Mouse (Mus musculus): ENCODE results near the gene Il16.
"Not testable (repeated sequence)": the region's sequence is repeated elsewhere in the genome, so short reads cannot be mapped to it uniquely, and the experiment has no call there.

Gene Il16

DNA sequence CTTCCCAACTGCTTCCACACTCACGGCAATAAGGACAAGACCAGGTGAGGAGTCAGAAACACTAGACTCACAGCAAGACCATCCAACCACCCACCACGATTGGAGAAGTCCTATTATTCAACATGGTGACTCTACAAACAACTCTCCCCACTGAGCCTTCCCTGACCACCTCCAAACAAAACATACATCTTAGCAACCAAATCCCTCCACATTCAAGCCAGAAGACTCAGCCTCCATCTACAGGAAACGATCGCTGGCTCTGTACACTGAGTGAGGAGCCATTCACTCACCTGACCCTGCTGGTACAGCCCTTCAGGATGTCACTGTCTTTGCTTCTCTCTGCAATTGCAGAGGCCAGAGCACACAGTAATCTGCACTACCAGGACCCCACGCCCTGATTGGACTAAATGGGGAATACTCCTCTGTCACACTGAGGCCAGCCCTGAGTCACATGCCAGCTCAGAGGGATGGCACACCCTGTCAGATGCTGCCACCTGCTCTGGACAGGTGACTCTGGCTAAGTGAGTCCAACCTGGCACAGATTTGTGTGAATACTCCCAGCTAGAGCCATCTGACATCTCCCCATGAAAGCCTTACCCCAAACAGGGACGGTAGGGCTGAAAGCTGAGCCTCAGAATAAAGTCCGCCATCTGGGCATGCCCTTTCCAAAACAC, 10.3 kb downstream of the Il16 start:
- no peak for DNase-seq (ENCODE audit: low spot score in 2 of 2)

- no peak for DNase-seq (ENCODE audit: low spot score in 2 of 2)
These were observed 10.8 kb downstream of the Il16 start for GRCm38 (mm10) chr7:83734671-83735082.

DNA sequence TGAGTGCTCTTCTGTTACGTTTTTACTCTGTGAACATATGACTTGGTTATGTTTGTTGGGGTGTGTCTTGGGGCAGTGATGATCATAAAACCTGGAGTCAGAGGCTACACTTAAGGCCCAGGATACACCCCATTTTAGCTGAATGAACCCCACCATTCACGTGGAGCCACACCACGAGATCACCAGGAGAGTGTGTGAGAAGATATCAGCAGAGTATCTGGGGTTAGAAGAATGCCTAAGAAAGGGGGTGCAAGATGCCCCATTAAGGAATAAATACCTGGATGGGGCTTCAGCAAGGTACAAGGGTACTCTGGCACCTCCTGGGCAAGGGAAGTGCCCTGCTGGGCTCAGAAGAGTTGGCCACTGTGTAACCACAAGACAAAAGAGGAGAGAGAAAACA, 11.3 kb downstream of the Il16 start:
- DNase-seq (ENCODE audit: low spot score in 2 of 2), result no peak

DNA sequence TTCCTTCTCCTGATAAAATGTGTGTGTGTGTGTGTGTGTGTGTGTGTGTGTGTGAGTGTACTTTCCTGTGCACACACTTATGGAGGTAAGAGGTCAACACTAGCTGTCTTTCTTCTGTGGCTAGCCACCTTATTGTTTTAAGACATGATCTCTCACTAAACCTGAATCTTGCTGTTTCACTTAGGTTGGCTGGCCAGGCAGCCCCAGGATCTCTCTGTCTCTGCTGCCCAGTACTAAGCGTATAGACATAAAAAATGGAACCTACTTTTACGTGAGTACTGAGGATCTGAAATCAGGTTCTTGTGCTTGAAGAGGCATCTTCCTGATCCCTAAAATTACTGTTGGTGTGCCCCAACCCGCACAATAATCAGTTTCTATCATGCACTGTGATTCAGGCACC, 12.7 kb downstream of the Il16 start:
- no peak for DNase-seq (ENCODE audit: low spot score in 2 of 2)

GRCm38 (mm10) chr7:83731961-83732666, 13.4 kb downstream of the Il16 start:
- no peak for DNase-seq (ENCODE audit: low spot score in 2 of 2)

GRCm38 (mm10) chr7:83731297-83731696, 14.2 kb downstream of the Il16 start:
- DNase-seq (ENCODE audit: low spot score in 2 of 2), result no peak

DNA sequence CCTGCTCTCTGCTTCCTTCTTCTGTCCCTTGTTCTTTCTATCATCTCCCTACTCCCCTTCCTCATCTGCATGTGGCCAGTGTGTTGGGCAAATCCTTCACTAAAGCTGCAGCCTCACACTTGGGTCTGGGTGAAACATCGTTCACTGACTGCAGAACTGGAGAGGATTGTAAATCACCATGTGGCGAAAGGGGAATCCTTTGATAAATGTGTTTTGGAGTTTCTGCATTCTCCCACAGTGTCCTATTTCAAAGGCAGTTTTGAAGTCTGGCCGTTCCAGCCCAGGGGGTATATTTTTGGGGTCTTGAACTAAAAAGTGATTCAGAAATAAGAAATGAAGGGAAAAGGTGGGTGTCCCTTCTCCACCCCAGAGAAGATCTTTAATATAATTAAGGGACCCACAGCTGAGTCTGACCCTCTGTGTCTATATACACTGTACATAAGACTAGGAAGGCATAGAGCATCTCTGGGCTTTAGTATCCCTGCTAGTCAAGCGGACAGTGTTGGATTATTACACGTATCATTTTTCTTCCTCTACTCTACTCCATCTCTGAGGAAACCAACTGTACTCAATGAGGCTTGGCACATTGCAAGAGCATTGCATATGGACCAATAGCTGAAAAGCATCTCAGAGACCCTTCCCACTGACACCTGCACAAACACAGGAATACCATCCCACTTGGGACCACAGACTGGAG, 18.4 kb downstream of the Il16 start:
- DNase-seq (ENCODE audit: low spot score in 2 of 2), result no peak

- no peak for DNase-seq (ENCODE audit: low spot score in 2 of 2)
These were observed 19.7 kb downstream of the Il16 start for GRCm38 (mm10) chr7:83725801-83726200.

GRCm38 (mm10) chr7:83724541-83724940, 21.0 kb downstream of the Il16 start:
- no peak for DNase-seq (ENCODE audit: low spot score in 2 of 2)

DNA sequence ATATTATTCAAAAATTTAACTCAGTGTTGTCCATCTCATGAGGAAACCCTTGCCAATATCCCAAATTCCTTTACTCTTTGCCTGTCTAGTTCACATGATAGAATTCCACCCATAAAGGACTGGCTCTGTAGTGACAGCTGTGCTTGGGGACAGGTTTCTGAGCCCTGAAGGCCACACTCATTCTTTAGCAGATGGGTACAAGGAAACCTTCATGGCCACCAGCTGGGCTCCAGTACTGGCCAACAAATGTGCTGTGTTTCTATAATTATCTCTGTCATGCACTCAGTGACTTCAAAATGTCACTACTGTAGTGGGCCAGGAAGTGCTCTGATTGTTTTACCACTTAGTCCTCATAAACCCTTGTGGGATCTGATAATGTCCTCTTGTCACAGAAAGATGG, 21.6 kb downstream of the Il16 start:
- no peak for DNase-seq (ENCODE audit: low spot score in 2 of 2)

DNA sequence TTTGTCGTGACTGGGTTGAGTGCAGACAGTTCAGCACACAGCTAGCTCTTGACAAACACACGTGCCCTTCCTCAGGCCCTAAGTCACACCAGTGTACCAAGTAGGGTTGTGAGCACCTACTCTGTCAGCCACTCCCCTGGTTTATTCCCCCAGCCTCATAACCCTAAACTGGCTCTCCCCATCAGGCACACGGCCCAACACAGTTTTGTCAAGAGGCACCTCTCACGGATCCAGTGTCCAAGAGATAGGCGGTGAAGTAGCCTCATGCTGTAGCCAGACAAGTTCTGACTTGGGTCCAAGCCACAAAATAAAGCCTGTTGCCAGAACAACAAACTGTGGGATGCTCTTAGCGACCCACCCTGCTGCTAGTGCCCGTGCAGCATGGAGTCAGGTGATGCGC, 22.3 kb downstream of the Il16 start:
- no peak for DNase-seq (ENCODE audit: low spot score in 2 of 2)

DNA sequence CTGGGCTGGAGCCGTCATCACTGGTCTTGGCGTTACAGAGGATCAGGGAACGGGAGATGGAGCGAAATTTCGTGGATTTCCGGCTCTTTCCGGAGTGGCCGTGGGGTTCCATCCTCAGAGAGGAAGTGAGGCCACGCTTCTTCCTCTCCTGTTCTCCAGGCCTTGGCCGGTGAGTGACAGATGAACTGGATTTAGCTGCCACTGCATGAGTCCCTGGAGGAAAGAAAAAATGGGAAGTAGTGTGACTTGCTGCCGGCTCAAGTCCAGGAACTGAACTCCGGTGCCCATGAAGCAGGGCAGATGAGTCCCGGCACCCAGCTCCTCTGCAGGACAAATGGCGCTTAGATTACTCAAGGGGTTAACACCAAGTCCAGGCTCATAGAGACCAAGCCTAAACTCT, 23.0 kb downstream of the Il16 start:
- DNase-seq (ENCODE audit: low spot score in 2 of 2), result no peak

- no peak for DNase-seq (ENCODE audit: low spot score in 2 of 2)
These were observed 25.3 kb downstream of the Il16 start for GRCm38 (mm10) chr7:83720231-83720630.

DNA sequence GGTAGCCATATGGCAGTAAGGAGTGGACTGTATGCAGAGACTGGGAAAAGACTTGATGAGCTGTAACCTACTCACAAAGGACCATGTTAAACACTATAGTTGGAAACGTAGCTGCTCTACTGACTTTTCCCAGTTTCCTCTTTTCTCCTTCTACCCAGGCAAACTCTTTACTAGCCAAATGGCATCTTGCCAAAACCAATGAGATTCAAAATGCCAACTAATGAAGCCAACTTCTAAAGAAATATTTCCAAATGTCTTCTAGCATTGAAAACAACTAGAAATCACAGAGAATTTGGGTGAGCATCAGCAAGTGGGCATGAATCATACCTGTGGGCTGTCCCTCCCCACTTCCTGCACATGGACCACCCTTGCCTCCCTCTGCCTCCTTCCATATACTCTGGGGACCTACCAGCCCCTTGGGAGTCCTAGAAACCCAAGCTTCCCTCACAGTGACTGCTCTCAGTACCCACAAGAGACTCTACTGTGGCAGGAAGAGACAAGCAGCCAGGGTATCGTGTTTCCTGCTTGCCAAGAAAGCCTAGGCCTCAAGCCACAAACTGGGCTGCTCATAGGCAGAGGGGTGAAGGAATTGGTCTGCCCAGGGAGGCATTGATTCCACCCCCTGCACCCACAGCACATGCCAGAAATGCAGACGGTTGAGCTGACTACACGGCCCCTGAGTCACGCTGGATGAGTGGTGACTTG, 28.4 kb downstream of the Il16 start:
- DNase-seq (ENCODE audit: low spot score in 2 of 2), result no peak

DNA sequence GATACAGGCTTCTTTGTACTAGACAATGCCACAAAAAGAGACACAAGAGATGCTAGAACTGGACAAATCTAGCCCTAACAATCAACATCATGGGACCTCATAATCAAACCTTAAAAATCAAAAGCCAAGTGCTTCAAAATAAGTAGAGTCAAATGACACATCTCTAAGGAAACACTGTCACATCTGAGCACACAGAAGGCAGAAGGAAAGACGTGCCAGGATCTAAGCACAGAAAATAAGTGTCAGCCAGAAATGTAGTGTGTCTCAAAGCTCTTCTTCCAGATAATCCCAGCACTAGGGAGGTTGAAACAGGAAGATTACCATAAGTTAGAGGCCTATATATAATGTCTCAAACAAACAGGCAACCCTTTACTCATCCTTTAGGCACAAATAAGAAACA, 31.9 kb downstream of the Il16 start:
- no peak for DNase-seq (ENCODE audit: low spot score in 2 of 2)

- DNase-seq (ENCODE audit: low spot score in 2 of 2), result not testable (repeated sequence)
These were observed 33.8 kb downstream of the Il16 start for GRCm38 (mm10) chr7:83711676-83712259.

GRCm38 (mm10) chr7:83703046-83703775, 42.3 kb downstream of the Il16 start:
- DNase-seq (ENCODE audit: low spot score in 2 of 2), result no peak

GRCm38 (mm10) chr7:83699066-83699745, 46.3 kb downstream of the Il16 start:
- no peak for DNase-seq (ENCODE audit: low spot score in 2 of 2)

- no peak for DNase-seq (ENCODE audit: low spot score in 2 of 2)
These were observed 49.9 kb downstream of the Il16 start for GRCm38 (mm10) chr7:83695449-83696212.
